Mouse (Mus musculus): ENCODE data around the gene Syt7.

Gene Syt7

DNA sequence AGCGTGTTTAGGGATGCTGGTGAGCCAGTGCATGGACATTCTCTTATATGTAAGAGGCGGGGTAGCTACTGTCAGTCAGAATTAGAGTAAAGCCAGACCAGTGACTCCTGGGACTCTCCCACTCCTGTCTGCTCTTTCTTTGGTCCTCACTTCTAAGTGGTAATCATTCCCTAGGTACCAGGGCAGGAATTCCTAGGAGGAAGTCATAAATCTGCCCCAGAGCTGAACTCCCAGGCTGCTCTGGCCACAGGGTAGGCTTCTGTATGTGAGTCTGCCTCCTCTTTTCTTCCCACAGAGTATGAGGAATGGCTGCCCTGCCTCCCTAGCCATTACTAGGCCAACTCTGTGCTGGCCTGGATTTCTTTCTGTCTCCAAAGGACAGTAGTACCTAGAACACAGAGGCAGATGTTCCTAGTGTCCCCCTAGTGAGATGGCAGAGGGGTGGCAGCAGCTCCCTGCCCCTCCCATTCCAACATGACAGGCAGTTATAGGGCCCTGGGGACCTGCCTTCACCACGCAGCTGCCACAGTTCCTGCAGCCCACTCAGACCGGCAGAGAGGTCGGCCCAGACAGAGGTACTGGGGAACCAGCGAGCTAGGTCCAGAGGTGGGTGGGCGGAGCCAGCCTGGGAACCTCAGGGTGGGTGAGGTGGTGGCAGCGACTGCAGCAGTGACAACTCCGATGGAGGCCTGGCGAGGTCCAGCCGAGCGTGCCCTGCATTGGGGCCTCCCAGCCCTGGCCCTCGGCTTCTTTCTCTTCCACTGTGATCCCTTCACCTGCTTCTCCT, 36.8 kb downstream of the Syt7 start:
- no peak for DNase-seq (ENCODE audit: low spot score in 2 of 2)

GRCm38 (mm10) chr19:10426312-10426711, 37.4 kb downstream of the Syt7 start:
- no peak for DNase-seq (ENCODE audit: low spot score in 2 of 2)

- no peak for DNase-seq (ENCODE audit: low spot score in 2 of 2)
These were observed 37.9 kb downstream of the Syt7 start for GRCm38 (mm10) chr19:10426793-10427192.

GRCm38 (mm10) chr19:10427431-10427830, 38.5 kb downstream of the Syt7 start:
- no peak for DNase-seq (ENCODE audit: low spot score in 2 of 2)

DNA sequence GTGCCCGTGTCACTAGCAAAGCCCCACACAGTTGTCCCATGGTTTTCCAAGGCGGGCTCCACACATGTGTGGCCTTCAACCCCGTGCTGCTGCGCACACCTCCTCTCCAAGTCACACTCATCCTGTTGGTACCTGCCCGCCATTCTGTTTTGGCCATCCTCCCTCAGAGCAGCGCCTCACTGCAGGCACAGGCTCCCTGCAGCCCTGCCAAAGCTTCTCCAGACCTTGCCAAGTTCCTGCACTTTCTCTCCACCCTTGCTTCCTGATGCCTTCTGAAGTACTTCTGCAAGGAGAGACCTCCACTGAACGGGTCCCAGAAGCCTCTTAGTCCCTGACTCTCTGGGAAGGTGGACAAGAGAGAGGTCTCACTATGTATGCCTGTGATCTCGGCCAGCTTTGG, 40.5 kb downstream of the Syt7 start:
- no peak for DNase-seq (ENCODE audit: low spot score in 2 of 2)

GRCm38 (mm10) chr19:10431410-10431809, 42.5 kb downstream of the Syt7 start:
- no peak for DNase-seq (ENCODE audit: low spot score in 2 of 2)

DNA sequence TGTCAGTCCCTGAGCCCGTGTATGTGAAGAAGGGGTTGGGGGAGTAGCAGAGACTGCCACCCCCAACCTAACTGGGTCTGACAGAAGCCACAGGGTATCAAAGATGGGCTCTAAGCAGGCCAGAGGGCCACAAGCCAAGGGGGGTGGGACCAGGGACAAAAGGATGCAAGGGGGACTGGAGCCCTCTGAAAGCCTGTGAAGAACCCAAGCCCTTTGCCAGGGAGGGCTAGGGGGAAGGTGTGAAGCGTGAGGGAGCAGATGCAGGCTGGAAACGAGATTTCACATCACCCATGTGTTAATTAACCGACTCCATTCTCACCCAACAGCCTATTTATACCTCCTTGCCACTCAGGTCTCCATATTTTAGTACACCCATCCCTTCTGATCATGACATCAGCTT, 43.0 kb downstream of the Syt7 start:
- DNase-seq (ENCODE audit: low spot score in 2 of 2), result no peak

DNA sequence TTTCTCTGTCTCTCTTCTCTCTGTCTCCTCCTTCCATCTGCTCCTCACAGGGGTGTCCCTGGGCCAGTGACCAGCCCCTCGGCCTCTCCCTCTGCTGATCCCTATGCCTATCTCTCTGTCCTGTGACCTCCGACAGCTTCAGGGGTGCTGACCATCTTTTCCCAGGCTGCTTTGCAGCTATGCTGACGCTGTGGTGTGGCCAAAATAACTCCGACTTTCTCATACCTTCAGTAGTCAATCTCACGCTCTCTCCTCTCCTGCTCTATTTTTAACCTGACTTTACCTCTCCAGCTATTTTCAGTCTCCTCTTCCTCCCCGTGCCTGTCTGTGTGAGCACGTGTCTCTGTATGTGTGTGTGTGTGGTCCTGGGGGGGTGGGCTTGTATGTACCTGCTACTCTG, 44.3 kb downstream of the Syt7 start:
- no peak for DNase-seq (ENCODE audit: low spot score in 2 of 2)

- DNase-seq (ENCODE audit: low spot score in 2 of 2), result no peak
These were observed 45.1 kb downstream of the Syt7 start for GRCm38 (mm10) chr19:10433879-10434540.

- DNase-seq (ENCODE audit: low spot score in 2 of 2), result no peak
These were observed 46.0 kb downstream of the Syt7 start for GRCm38 (mm10) chr19:10434927-10435326.

- peak in 1 of 2 experiments; percentile 50 for DNase-seq (ENCODE audit: low spot score in 2 of 2)
These were observed 47.0 kb downstream of the Syt7 start for GRCm38 (mm10) chr19:10435908-10436307.

DNA sequence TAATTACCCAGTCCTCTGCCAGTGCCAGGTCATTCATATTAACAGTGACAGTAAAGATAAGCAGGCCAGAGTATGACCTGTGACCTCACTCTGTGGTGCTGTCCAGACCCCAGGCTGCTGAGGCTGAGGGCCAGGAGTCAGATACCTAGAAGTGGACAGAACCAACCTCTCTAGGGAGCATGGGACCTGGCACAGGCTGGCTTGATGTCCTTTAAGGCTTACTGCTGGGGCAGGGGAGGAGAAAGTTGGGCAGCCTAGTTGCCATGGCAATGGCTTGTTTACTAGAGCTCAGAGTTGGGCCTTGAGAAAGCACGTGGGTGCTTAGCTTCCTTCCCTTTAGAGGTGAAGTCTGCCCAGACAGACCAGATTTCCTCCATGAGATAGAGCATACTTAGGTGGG, 47.8 kb downstream of the Syt7 start:
- DNase-seq (ENCODE audit: low spot score in 2 of 2), result no peak

- no peak for DNase-seq (ENCODE audit: low spot score in 2 of 2)
These were observed 48.6 kb downstream of the Syt7 start for GRCm38 (mm10) chr19:10437521-10437920.

DNA sequence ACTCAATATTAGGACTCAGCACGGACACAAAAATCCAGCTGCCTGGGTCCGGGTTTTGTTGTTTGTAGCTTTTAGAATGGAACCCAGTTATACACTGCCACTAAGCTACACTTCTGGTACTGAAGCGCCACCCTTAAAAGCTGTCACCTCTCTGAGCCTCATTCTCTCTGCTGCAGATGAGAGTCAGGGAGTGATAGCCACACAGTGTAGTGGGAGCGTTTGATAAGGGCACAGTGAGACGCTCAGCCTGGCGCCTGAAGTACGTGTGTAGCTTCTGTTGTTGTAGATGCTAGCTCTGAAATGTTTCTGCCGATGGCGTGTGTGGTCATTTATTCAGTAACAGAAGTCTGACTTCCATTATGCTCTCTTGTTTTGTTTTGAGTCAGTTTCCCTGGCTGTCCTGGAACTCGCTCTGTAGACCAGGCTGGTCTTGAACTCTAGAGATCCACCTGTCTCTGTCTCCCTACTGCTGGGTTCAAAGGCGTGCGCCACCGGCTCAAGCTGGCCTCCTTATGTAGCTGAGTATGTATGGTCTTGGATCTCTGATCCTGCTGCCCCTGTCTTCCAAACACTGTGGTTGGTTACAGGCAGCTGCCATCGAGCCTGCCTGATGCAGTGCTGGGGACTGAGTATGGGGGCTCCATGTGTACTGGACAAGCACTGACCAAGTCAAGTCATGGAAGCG, 55.9 kb downstream of the Syt7 start:
- DNase-seq (ENCODE audit: low spot score in 2 of 2), result no peak

- no peak for DNase-seq (ENCODE audit: low spot score in 2 of 2)
These were observed 59.4 kb downstream of the Syt7 start for GRCm38 (mm10) chr19:10448275-10448674.

DNA sequence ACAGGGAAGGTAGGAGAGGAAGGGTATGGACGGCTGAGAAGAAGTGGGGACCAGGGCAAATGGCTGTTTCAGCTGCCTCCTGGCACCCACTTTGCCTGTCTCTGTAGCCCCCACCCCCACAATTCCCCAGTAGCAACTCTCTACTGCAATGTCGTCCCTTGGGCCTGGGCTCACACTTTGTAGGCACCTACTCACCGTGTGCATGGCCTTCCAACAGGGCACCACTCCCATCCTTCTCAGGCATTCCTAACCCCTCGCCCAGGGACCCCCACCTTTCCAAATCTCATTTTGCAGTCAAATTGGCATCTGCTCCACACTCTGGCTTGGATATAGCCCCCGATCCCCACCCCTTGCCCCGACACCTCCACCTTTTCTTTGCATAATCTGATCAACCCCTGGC, 60.3 kb downstream of the Syt7 start:
- no peak for DNase-seq (ENCODE audit: low spot score in 2 of 2)

- DNase-seq (ENCODE audit: low spot score in 2 of 2), result peak in 1 of 2 experiments; percentile 56
These were observed 60.8 kb downstream of the Syt7 start for GRCm38 (mm10) chr19:10449708-10450107.

DNA sequence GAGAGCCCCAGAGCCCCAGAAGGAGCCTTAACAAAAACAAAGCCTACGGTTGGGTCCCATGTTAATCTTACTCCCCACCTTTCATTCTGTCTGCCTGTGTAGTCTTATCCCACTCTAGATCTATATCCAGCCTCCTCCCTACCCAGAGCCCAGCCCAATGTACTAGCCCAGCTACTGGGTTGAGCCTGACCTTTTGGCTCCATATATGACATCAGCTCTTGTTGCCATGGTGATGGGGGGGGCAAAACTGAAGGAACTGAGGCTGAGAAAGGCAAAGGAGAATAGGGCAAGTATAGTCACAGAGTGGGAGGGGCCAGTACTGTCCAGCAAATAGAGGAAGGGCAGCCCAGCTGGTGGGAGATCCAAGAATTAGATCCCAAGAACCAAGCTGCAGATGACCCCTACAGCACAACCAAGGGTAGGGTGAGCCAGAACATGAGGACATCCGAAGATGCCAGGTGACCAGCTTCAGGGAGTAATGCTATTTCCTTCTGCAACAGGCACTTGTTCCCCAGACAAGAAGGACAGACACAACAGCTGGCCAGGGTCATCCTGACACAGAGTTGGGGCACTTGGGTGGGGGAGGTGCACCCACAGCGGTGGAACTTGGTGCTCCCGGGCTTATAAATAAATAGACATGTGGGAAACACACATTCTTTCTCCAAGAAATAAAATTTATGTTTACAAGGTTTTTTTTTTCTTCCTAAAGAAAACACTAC, 66.0 kb downstream of the Syt7 start:
- no peak for DNase-seq (ENCODE audit: low spot score in 2 of 2)

DNA sequence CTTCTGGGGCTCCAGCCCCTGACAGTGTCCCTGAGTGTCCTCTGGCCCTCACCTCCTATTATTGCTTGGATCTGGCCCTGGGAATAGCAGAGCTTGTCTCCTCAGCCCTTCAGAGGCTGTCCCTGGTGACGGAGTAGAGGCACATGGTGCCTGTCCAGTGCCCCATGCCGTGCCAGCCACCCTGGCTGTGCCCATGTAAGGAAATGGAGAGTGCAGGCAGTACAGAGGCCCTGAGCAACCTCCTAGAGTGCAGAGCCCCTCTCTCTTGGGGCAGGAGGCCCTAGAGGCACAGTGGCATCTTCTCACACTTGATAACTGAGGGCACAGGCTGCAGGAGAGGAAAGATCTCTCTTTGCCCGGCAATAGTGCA, 66.5 kb downstream of the Syt7 start:
- DNase-seq (ENCODE audit: low spot score in 2 of 2), result no peak

GRCm38 (mm10) chr19:10456752-10457483, 68.0 kb downstream of the Syt7 start, which contains the start of gene Lrrc10b:
Gene Lrrc10b (minus strand): TSS chr19:10457473.
- peak; percentile 50 to 66 for DNase-seq (ENCODE audit: low spot score in 2 of 2)

DNA sequence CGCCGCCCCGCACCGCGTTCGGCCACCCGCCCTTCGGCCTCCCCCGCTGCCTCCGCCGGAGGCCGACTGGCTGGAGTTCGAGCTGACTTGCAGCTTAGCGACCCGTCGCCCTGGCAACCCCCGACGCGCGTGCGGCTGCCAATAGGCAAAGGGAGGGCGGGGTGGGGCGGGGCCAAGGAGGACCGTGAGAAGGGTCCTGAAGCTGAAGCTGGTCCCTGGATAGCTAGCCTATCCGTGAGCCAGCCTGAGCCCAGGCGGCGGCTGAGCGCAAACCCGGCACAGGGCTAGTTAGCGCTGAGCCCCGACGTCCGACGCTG, 68.6 kb downstream of the Syt7 start:
- DNase-seq (ENCODE audit: low spot score in 2 of 2), result peak in 1 of 2 experiments; percentile 41

DNA sequence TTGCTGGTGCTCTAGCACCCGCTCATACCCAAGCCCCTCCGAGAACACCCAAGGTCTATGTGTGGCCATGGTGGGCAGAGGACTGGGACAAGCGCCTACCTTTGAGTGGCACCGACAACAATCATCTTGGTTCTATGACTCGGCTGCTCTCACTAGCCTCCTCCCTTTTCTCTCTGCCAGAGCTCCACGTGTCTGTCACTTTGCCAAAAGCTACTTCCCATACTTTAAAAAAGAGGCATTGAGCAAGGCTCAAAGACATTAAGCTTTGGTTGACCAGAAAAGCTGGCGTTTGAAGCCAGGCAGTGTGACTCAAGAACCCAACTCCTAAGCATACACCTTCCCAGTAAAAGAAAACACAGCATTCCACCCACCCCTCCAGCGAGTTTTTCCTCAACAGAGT, 69.2 kb downstream of the Syt7 start:
- no peak for DNase-seq (ENCODE audit: low spot score in 2 of 2)

All from urinary bladder, postnatal 4 days (tissue).